Mouse (Mus musculus) liver, postnatal 0 days (tissue): Measurements from ENCODE around the gene Eepd1. TPM values are rescaled to one million over a fixed set of nuclear protein-coding genes. Genes with fewer than 3 reads are reported as not detected.

ENCODE experiments used
- ATAC-seq: fragments of 200-750 bp; cut with Nextera tagmentation; 2 replicates; pipeline ENCODE4 v1.8.0; 2017; ENCODE audit warnings: mild to moderate bottlenecking, moderate library complexity
- DNase-seq: peaks from one replicate; pipeline ENCODE4 v3.0.0-alpha.2; 2016
- H3K27ac ChIP-seq: fragments of 300-500 bp; sonication (generic); 2 replicates; pipeline ENCODE4 v1.5.1; 2014; ENCODE audit warnings: antibody characterized with exemption, moderate library complexity, mild to moderate bottlenecking, low read depth
- H3K27me3 ChIP-seq: fragments of 300-500 bp; sonication (generic); 2 replicates; pipeline ENCODE4 v1.6.1; 2014; ENCODE audit warnings: low read length, control low read depth, mixed read lengths; ENCODE audit not compliant: insufficient read depth
- H3K36me3 ChIP-seq: fragments of 300-500 bp; sonication (generic); replicated peaks from 2 replicates; pipeline ENCODE4 v1.6.1; 2014; ENCODE audit warnings: mild to moderate bottlenecking, control low read depth, low read length, moderate library complexity, mixed read lengths; ENCODE audit not compliant: insufficient read depth
- H3K4me1 ChIP-seq: fragments of 300-500 bp; sonication (generic); 2 replicates; pipeline ENCODE4 v1.6.1; 2014; ENCODE audit warnings: antibody characterized with exemption, mild to moderate bottlenecking, control low read depth; ENCODE audit not compliant: insufficient read depth
- H3K4me2 ChIP-seq: fragments of 300-500 bp; sonication (generic); 2 replicates; pipeline ENCODE4 v1.6.1; 2014; ENCODE audit warnings: low read depth, mild to moderate bottlenecking, low read length, moderate library complexity, mixed read lengths
- H3K4me3 ChIP-seq: fragments of 300-500 bp; sonication (generic); 2 replicates; pipeline ENCODE4 v1.5.1; 2014; ENCODE audit warnings: low read depth, low read length
- H3K9ac ChIP-seq: fragments of 300-500 bp; sonication (generic); replicated peaks from 2 replicates; pipeline ENCODE4 v1.6.1; 2014; ENCODE audit warnings: mild to moderate bottlenecking, moderate library complexity
- H3K9me3 ChIP-seq: fragments of 300-500 bp; sonication (generic); 2 replicates; pipeline ENCODE4 v1.6.1; 2016; ENCODE audit warnings: mild to moderate bottlenecking, control low read depth, low read length, mixed read lengths
- CTCF ChIP-seq: sonication (generic); IDR thresholded peaks from 2 replicates; pipeline ENCODE4 v1.5.1; 2016; ENCODE audit warnings: antibody characterized with exemption, low read depth
- EP300 ChIP-seq: IDR thresholded peaks from 2 replicates; pipeline ENCODE4 v1.6.1; 2016; ENCODE audit warnings: antibody characterized with exemption, low read depth, mild to moderate bottlenecking
- WGBS: fragments of 180-500 bp; shearing (Covaris S2); extraction: QIAGEN DNeasy Blood & Tissue Kit; methylation state at CpG from one replicate; pipeline ENCODE4 v1.1.7; 2014; ENCODE audit not compliant: insufficient replicate concordance; 5-methylcytosine and 5-hydroxymethylcytosine counted together
- polyA plus RNA-seq: library from polyadenylated mRNA; unstranded; fragments of >200 nt; fragmentation: Nextera tagmentation; extraction: Ambion mirVana; gene quantifications from 2 replicates; pipeline ENCODE4 v1.2.1, GENCODE M21; 2015

Eepd1 gene
- polyA plus RNA-seq, 1 experiment from 2014 or later = 7.6 TPM

- Histone ChIP-seq H3K4me1 (no peaks in the 10 kb centered on the region), H3K4me2 (no peak overlapping the region), H3K36me3 (peaks cover 5% of the 10 kb centered on the region; the same call in 1 of the 2 replicates), H3K9me3 (no peaks in the 10 kb centered on the region), H3K4me3 (no peak overlapping the region), H3K27ac (no peak overlapping the region), H3K27me3 (no peaks in the 10 kb centered on the region), H3K9ac (no peak overlapping the region)
- no peak for TF ChIP-seq CTCF
- TF ChIP-seq EP300 = no peak
- ATAC-seq = no peak
- WGBS = 84% methylated on average over 5 of the region's 5 CpGs
- DNase-seq = no peak
These were observed 12.6 kb downstream of the Eepd1 start for GRCm38 (mm10) chr9:25493918-25494317.

- H3K27me3 ChIP-seq = no peaks in the 10 kb centered on the region
- H3K9me3 ChIP-seq = no peaks in the 10 kb centered on the region
- H3K36me3 ChIP-seq = peaks cover 5% of the 10 kb centered on the region; the same call in 1 of the 2 replicates
- H3K9ac ChIP-seq = no peak overlapping the region
- WGBS = 88% methylated on average over 10 of the region's 10 CpGs
- no peak overlapping the region for H3K4me2 ChIP-seq
- DNase-seq (no peak), ATAC-seq (no peak)
- TF ChIP-seq EP300 (no peak), CTCF (no peak)
- no peaks in the 10 kb centered on the region for H3K4me1 ChIP-seq
- H3K4me3 ChIP-seq = no peak overlapping the region
- no peak overlapping the region for H3K27ac ChIP-seq
These were observed 14.3 kb downstream of the Eepd1 start for GRCm38 (mm10) chr9:25495601-25496000.

GRCm38 (mm10) chr9:25496196-25496595 is 14.8 kb downstream of the Eepd1 start:
- Histone ChIP-seq H3K4me2 (no peak overlapping the region), H3K9me3 (no peaks in the 10 kb centered on the region), H3K4me3 (no peak overlapping the region), H3K27ac (no peak overlapping the region), H3K36me3 (peaks cover 5% of the 10 kb centered on the region; the same call in 1 of the 2 replicates), H3K27me3 (no peaks in the 10 kb centered on the region), H3K9ac (no peak overlapping the region), H3K4me1 (no peaks in the 10 kb centered on the region)
- no peak for TF ChIP-seq CTCF
- TF ChIP-seq EP300 = no peak
- WGBS = 77% methylated on average over 4 of the region's 4 CpGs
- DNase-seq = no peak
- no peak for ATAC-seq

- H3K9me3 ChIP-seq = no peaks in the 10 kb centered on the region
- TF ChIP-seq CTCF = no peak
- TF ChIP-seq EP300 = no peak
- peaks cover 5% of the 10 kb centered on the region; the same call in 1 of the 2 replicates for H3K36me3 ChIP-seq
- H3K4me1 ChIP-seq = no peaks in the 10 kb centered on the region
- ATAC-seq (no peak), DNase-seq (no peak)
- H3K4me2 ChIP-seq = no peak overlapping the region
- 89% methylated on average over 2 of the region's 2 CpGs for WGBS
- H3K9ac ChIP-seq = no peak overlapping the region
- no peak overlapping the region for H3K27ac ChIP-seq
- no peak overlapping the region for H3K4me3 ChIP-seq
- H3K27me3 ChIP-seq = no peaks in the 10 kb centered on the region
These were observed 15.4 kb downstream of the Eepd1 start for GRCm38 (mm10) chr9:25496703-25497102.

DNA sequence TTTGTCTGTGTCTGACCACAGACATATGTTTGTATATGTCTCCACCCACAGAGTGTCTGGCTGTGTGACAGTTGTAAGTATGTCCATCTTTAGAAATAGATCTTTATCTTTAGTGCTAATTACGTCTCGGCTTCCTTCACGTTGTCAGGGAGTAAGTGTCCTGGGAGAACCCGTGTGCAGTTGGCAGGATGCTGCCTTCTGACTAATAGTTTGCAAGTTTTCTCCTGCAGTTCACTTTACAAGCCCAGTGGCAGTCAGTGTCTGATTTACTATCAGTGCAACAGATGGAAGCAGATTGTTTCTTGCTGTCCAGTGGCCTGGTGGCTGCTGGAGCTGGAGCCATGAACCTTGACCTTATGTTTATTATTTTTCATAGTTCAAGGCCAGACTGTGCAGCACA is 17.4 kb downstream of the Eepd1 start:
- Histone ChIP-seq H3K27me3 (no peaks in the 10 kb centered on the region), H3K4me3 (no peak overlapping the region), H3K4me2 (no peak overlapping the region), H3K4me1 (peaks cover 4% of the 10 kb centered on the region), H3K36me3 (peaks cover 5% of the 10 kb centered on the region; the same call in 1 of the 2 replicates), H3K9ac (no peak overlapping the region), H3K27ac (no peak overlapping the region), H3K9me3 (no peaks in the 10 kb centered on the region)
- DNase-seq (no peak), ATAC-seq (no peak)
- WGBS = 30% methylated on average over 4 of the region's 4 CpGs
- no peak for TF ChIP-seq CTCF
- no peak for TF ChIP-seq EP300

DNA sequence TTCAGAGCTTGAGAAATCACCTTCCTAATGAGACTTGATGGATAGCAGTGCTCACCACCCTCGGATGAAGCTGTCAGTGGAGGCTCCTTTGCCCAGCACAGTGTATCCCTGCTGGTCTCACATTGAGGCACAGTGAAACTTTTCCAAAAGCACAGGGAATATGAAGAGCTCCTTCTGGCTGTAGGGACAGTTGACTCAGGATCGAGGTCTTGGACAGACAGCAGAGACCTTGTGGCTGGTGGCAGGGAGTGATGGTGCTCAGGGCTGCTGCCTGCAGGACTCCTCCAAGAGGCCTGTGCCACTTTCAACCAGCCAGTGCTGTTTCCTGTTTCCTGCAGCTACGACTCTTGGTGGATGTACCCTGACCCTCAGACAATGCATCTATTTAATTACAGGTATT is 18.0 kb downstream of the Eepd1 start:
- Histone ChIP-seq H3K27me3 (no peaks in the 10 kb centered on the region), H3K4me1 (peaks cover 7% of the 10 kb centered on the region), H3K4me2 (no peak overlapping the region), H3K27ac (no peak overlapping the region), H3K36me3 (peaks cover 5% of the 10 kb centered on the region; the same call in 1 of the 2 replicates), H3K4me3 (no peak overlapping the region), H3K9ac (no peak overlapping the region), H3K9me3 (no peaks in the 10 kb centered on the region)
- DNase-seq = no peak
- ATAC-seq = no peak
- no peak for TF ChIP-seq CTCF
- TF ChIP-seq EP300 = no peak
- WGBS = 47% methylated on average over 3 of the region's 3 CpGs

DNA sequence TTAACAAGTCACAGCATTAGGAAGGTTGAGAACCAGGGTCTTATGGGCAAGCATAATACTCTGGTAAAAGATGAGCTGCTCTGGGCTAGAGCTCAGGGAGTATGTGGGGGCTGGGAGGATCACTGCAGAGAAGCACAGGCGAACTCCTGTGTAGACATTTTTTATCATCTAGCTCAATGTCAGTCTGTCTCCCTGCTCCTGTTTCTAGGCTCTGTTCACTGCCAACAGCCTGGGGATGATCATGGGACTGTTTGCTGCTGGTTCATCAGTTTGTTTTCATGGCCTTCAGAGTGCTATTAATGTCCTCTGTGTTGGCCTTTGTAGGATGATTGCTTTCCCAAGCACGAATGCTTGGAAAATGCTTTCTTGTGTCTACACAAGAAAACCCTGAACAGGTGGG is 18.7 kb downstream of the Eepd1 start:
- ATAC-seq (no peak), DNase-seq (no peak)
- Histone ChIP-seq H3K9ac (no peak overlapping the region), H3K27ac (no peak overlapping the region), H3K4me3 (no peak overlapping the region), H3K27me3 (no peaks in the 10 kb centered on the region), H3K4me1 (peaks cover 11% of the 10 kb centered on the region), H3K9me3 (no peaks in the 10 kb centered on the region), H3K4me2 (no peak overlapping the region), H3K36me3 (peaks cover 5% of the 10 kb centered on the region; the same call in 1 of the 2 replicates)
- 66% methylated on average over 2 of the region's 2 CpGs for WGBS
- no peak for TF ChIP-seq CTCF
- TF ChIP-seq EP300 = no peak
